Mouse (Mus musculus) midbrain, embryonic 12.5 days (tissue): Measurements from ENCODE around the gene Ankrd65. TPM values are rescaled to one million over a fixed set of nuclear protein-coding genes. Genes with fewer than 3 reads are reported as not detected.
A peak's percentile ranks its signal among the peaks of the same experiment; 100 is the strongest.

Source experiments
- ATAC-seq: fragments of 200-750 bp; cut with Nextera tagmentation; 2 replicates; pipeline ENCODE4 v1.8.0; 2017; ENCODE audit warnings: low read depth, moderate TSS enrichment, moderate library complexity; ENCODE audit not compliant: low FRiP score
- H3K27ac ChIP-seq: fragments of 300-500 bp; sonication (generic); replicated peaks from 2 replicates; pipeline ENCODE4 v1.5.1; 2016; ENCODE audit warnings: mild to moderate bottlenecking
- H3K27me3 ChIP-seq: fragments of 300-500 bp; sonication (generic); 2 replicates; pipeline ENCODE4 v1.6.1; 2016; ENCODE audit warnings: mild to moderate bottlenecking
- H3K36me3 ChIP-seq: fragments of 300-500 bp; sonication (generic); 2 replicates; pipeline ENCODE4 v1.6.1; 2016
- H3K4me1 ChIP-seq: fragments of 300-500 bp; sonication (generic); 2 replicates; pipeline ENCODE4 v1.6.1; 2016
- H3K4me2 ChIP-seq: fragments of 300-500 bp; sonication (generic); replicated peaks from 2 replicates; pipeline ENCODE4 v1.6.1; 2016; ENCODE audit warnings: mild to moderate bottlenecking, moderate library complexity
- H3K4me3 ChIP-seq: fragments of 300-500 bp; sonication (generic); 2 replicates; pipeline ENCODE4 v1.5.1; 2016; ENCODE audit warnings: mild to moderate bottlenecking
- H3K9ac ChIP-seq: fragments of 300-500 bp; sonication (generic); replicated peaks from 2 replicates; pipeline ENCODE4 v1.6.1; 2016; ENCODE audit warnings: mild to moderate bottlenecking, moderate library complexity
- H3K9me3 ChIP-seq: fragments of 300-500 bp; sonication (generic); 2 replicates; pipeline ENCODE4 v1.6.1; 2016; ENCODE audit warnings: mild to moderate bottlenecking
- WGBS: fragments of 180-500 bp; shearing (Covaris S2); methylation state at CpG from one replicate; pipeline ENCODE4 v1.1.7; 2016; 5-methylcytosine and 5-hydroxymethylcytosine counted together
- polyA plus RNA-seq: library from polyadenylated mRNA; unstranded; fragments of >200 nt; fragmentation: Nextera tagmentation; extraction: Ambion mirVana; gene quantifications from 2 replicates; pipeline ENCODE4 v1.2.1, GENCODE M21; 2016

Ankrd65 gene
- polyA plus RNA-seq, 1 experiment from 2014 or later: not detected

GRCm38 (mm10) chr4:155762357-155762756 lies 27.9 kb upstream of the Ankrd65 start:
- no peak for ATAC-seq
- Histone ChIP-seq H3K4me1 (peaks cover 19% of the 10 kb centered on the region), H3K27me3 (no peaks in the 10 kb centered on the region), H3K36me3 (peaks cover 3% of the 10 kb centered on the region; the same call in 1 of the 2 replicates), H3K27ac (no peak overlapping the region), H3K4me3 (no peak overlapping the region), H3K4me2 (0 out of 2 replicates have a peak overlapping the region, but pooled peaks have one; percentile 9), H3K9me3 (no peaks in the 10 kb centered on the region), H3K9ac (no peak overlapping the region)
- 90% methylated on average over 3 of the region's 3 CpGs for WGBS

GRCm38 (mm10) chr4:155769496-155769879 lies 20.8 kb upstream of the Ankrd65 start:
- Histone ChIP-seq H3K9me3 (no peaks in the 10 kb centered on the region), H3K27ac (no peak overlapping the region)
- ATAC-seq: peak; percentile 1; the same call in 1 of the 2 replicates

GRCm38 (mm10) chr4:155769880-155770512 lies 20.2 kb upstream of the Ankrd65 start:
- ATAC-seq: peak; percentile 91
- no peaks in the 10 kb centered on the region for H3K36me3 ChIP-seq
- WGBS: under 1% methylated on average over 39 of the region's 39 CpGs
- H3K4me3 ChIP-seq: peak overlapping the region; percentile 58
- peak overlapping the region; percentile 81 for H3K4me2 ChIP-seq
- peaks cover 19% of the 10 kb centered on the region for H3K4me1 ChIP-seq
- peaks cover 47% of the 10 kb centered on the region for H3K27me3 ChIP-seq
- peak overlapping the region; percentile 62 for H3K27ac ChIP-seq
- peak overlapping the region; percentile 73 for H3K9ac ChIP-seq
- H3K9me3 ChIP-seq: no peaks in the 10 kb centered on the region

More at GRCm38 (mm10) chr4:155769496-155769879, 20.8 kb upstream of the Ankrd65 start:
- Histone ChIP-seq H3K27me3 (peaks cover 42% of the 10 kb centered on the region), H3K36me3 (no peaks in the 10 kb centered on the region), H3K4me2 (peak overlapping the region; percentile 81), H3K9ac (peak overlapping the region; percentile 73), H3K4me1 (peaks cover 15% of the 10 kb centered on the region), H3K4me3 (peak overlapping the region; percentile 58)
- WGBS: 63% methylated on average over 5 of the region's 5 CpGs

- Histone ChIP-seq H3K4me3 (peak overlapping the region; percentile 58), H3K36me3 (no peaks in the 10 kb centered on the region), H3K27ac (no peak overlapping the region), H3K9me3 (no peaks in the 10 kb centered on the region), H3K27me3 (peaks cover 53% of the 10 kb centered on the region), H3K9ac (peak overlapping the region; percentile 73), H3K4me2 (peak overlapping the region; percentile 81), H3K4me1 (peaks cover 19% of the 10 kb centered on the region)
- ATAC-seq: peak; percentile 16; the same call in 1 of the 2 replicates
- 39% methylated on average over 24 of the region's 24 CpGs for WGBS
Observed at GRCm38 (mm10) chr4:155770626-155771025, 19.6 kb upstream of the Ankrd65 start.

GRCm38 (mm10) chr4:155771706-155772105 lies 18.5 kb upstream of the Ankrd65 start:
- WGBS: 76% methylated on average over 2 of the region's 2 CpGs

GRCm38 (mm10) chr4:155772786-155773185 lies 17.5 kb upstream of the Ankrd65 start:
- no peak overlapping the region for H3K27ac ChIP-seq
- H3K9ac ChIP-seq: no peak overlapping the region
- no peaks in the 10 kb centered on the region for H3K9me3 ChIP-seq
- no peak overlapping the region for H3K4me3 ChIP-seq
- peaks cover 19% of the 10 kb centered on the region for H3K4me1 ChIP-seq
- WGBS: 88% methylated on average over 13 of the region's 13 CpGs
- no peak for ATAC-seq
- no peak overlapping the region for H3K4me2 ChIP-seq
- no peaks in the 10 kb centered on the region for H3K36me3 ChIP-seq
- peaks cover 56% of the 10 kb centered on the region for H3K27me3 ChIP-seq

More at GRCm38 (mm10) chr4:155771706-155772105, 18.5 kb upstream of the Ankrd65 start:
- no peak overlapping the region for H3K9ac ChIP-seq
- no peak overlapping the region for H3K27ac ChIP-seq
- peaks cover 19% of the 10 kb centered on the region for H3K4me1 ChIP-seq
- no peaks in the 10 kb centered on the region for H3K9me3 ChIP-seq
- peaks cover 56% of the 10 kb centered on the region for H3K27me3 ChIP-seq
- no peak for ATAC-seq
- H3K4me2 ChIP-seq: no peak overlapping the region
- H3K36me3 ChIP-seq: no peaks in the 10 kb centered on the region
- H3K4me3 ChIP-seq: no peak overlapping the region

GRCm38 (mm10) chr4:155773335-155774078 lies 16.7 kb upstream of the Ankrd65 start:
- H3K4me2 ChIP-seq: peak overlapping the region; percentile 50
- H3K36me3 ChIP-seq: no peaks in the 10 kb centered on the region
- peaks cover 19% of the 10 kb centered on the region for H3K4me1 ChIP-seq
- no peak overlapping the region for H3K27ac ChIP-seq
- 33% methylated on average over 5 of the region's 5 CpGs for WGBS
- no peaks in the 10 kb centered on the region for H3K9me3 ChIP-seq
- peak overlapping the region; percentile 41; the same call in 1 of the 2 replicates for H3K9ac ChIP-seq
- no peak for ATAC-seq
- H3K27me3 ChIP-seq: peaks cover 56% of the 10 kb centered on the region
- peak overlapping the region; percentile 31; the same call in 1 of the 2 replicates for H3K4me3 ChIP-seq

GRCm38 (mm10) chr4:155774280-155774754 lies 15.9 kb upstream of the Ankrd65 start, which contains the start of gene Vwa1:
Gene Vwa1, minus strand, starts transcription at chr4:155774698.
- peak; percentile 45 for ATAC-seq
- Histone ChIP-seq H3K4me1 (peaks cover 19% of the 10 kb centered on the region), H3K4me3 (peak within 1 kb of the TSS; percentile 31), H3K36me3 (no peaks in the 10 kb centered on the region), H3K9ac (peak within 1 kb of the TSS; percentile 41; the same call in 1 of the 2 replicates), H3K9me3 (no peaks in the 10 kb centered on the region), H3K27ac (peak within 1 kb of the TSS; percentile 17; the same call in 1 of the 2 replicates), H3K27me3 (peaks cover 56% of the 10 kb centered on the region), H3K4me2 (peak within 1 kb of the TSS; percentile 50)
- WGBS: 1% methylated on average over 35 of the region's 35 CpGs

GRCm38 (mm10) chr4:155774971-155775740 lies 15.1 kb upstream of the Ankrd65 start:
- ATAC-seq: no peak
- 61% methylated on average over 9 of the region's 9 CpGs for WGBS
- peaks cover 56% of the 10 kb centered on the region for H3K27me3 ChIP-seq
- H3K27ac ChIP-seq: peak overlapping the region; percentile 17; the same call in 1 of the 2 replicates
- H3K4me3 ChIP-seq: peak overlapping the region; percentile 31; the same call in 1 of the 2 replicates
- peak overlapping the region; percentile 50 for H3K4me2 ChIP-seq
- no peaks in the 10 kb centered on the region for H3K9me3 ChIP-seq
- H3K9ac ChIP-seq: peak overlapping the region; percentile 41; the same call in 1 of the 2 replicates
- H3K4me1 ChIP-seq: peaks cover 19% of the 10 kb centered on the region
- no peaks in the 10 kb centered on the region for H3K36me3 ChIP-seq

GRCm38 (mm10) chr4:155775855-155776254 lies 14.4 kb upstream of the Ankrd65 start:
- H3K9me3 ChIP-seq: no peaks in the 10 kb centered on the region
- no peak overlapping the region for H3K4me2 ChIP-seq
- 69% methylated on average over 3 of the region's 3 CpGs for WGBS
- no peaks in the 10 kb centered on the region for H3K36me3 ChIP-seq
- no peak overlapping the region for H3K9ac ChIP-seq
- H3K27me3 ChIP-seq: peaks cover 51% of the 10 kb centered on the region
- H3K4me1 ChIP-seq: peaks cover 13% of the 10 kb centered on the region
- H3K27ac ChIP-seq: no peak overlapping the region
- ATAC-seq: no peak
- no peak overlapping the region for H3K4me3 ChIP-seq

GRCm38 (mm10) chr4:155776704-155777335 lies 13.4 kb upstream of the Ankrd65 start:
- Histone ChIP-seq H3K4me3 (no peak overlapping the region), H3K36me3 (no peaks in the 10 kb centered on the region), H3K4me1 (peaks cover 13% of the 10 kb centered on the region), H3K27me3 (peaks cover 41% of the 10 kb centered on the region), H3K9ac (no peak overlapping the region), H3K4me2 (no peak overlapping the region), H3K9me3 (no peaks in the 10 kb centered on the region), H3K27ac (no peak overlapping the region)
- no peak for ATAC-seq
- 49% methylated on average over 2 of the region's 2 CpGs for WGBS
